Mouse (Mus musculus) gastrocnemius, postnatal 25 days (tissue): ENCODE measurements around the gene Tead3. TPM values are rescaled to one million over a fixed set of nuclear protein-coding genes. Genes with fewer than 3 reads are reported as not detected.
"Not testable (repeated sequence)": the region's sequence is repeated elsewhere in the genome, so short reads cannot be mapped to it uniquely, and the experiment has no call there.

Source experiments
- DNase-seq: peaks from one replicate; pipeline ENCODE4 v3.0.0; 2022
- total RNA-seq, 2 experiments: library from RNA; stranded (reverse); gene quantifications; 1 replicate in 1 of 2; 2 replicates in 1 of 2; pipeline ENCODE4 v1.2.3; 2021

Gene Tead3
- total RNA-seq, 2 experiments from 2014 or later, result 6.9 to 8.8 TPM

DNA sequence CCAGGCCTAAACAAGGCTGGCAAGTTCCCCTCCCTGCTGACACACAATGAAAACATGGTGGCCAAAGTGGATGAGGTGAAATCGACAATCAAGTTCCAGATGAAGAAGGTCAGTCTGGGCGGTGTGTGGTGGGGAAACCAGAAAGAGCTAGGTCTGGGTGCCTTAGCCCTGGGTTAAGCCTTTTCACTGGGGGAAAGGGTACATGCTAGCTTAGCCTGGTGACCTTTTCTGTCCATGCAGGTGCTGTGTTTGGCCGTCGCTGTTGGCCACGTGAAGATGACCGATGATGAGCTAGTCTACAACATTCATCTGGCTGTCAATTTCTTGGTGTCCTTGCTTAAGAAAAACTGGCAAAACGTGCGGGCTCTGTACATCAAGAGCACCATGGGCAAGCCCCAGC lies 20.0 kb downstream of the Tead3 start:
- DNase-seq, result not testable (repeated sequence)

DNA sequence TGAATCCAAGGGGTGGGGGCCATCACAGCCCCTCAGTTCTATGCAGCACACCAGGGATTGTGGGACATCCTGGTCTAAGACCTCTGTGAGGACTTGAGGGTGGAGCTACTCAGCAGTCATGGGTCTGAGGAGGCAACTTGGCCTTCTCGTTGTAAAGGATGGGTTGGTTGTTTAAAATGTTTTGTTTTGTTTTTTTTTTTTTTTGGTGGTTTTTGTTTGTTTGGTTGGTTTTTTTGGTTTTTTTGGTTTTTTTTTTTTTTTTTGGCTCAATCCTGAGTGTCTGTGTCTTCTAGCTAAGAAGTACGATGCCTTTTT lies 20.4 kb downstream of the Tead3 start:
- DNase-seq, result no peak

DNA sequence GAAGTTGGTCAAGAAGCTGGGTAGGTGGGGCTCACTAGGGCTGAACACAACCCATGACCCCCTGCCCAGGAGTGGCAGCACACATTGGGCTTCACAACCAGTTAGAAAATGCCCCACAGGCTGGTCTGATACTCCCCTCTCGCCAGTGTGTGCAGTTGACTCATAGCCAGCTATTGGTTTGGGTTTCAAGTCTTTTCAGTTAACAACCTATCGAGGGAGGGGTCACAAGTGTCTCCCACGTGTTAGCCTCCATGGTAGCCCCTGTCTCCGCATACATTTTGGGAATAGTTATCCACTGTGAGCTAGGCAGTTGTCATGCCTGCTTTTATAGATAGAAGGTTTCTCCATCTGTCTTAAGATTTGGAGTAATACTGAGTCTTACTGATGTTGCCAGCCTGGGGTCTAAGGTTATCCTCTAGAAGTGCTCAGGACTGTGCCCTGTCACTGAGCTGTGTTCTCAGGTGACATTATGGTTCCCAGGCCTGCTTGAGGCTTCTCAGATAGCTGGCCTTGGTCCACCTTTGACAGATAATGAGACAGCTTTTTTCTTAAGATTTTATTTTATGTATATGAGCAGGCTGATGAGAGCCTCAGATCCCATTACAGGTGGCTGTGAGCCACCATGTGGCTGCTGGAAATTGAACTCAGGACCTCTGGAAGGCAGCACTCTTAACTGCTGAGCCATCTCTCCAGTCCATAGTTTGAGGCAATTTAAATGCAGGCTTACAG lies 20.9 kb downstream of the Tead3 start:
- DNase-seq, result no peak

DNA sequence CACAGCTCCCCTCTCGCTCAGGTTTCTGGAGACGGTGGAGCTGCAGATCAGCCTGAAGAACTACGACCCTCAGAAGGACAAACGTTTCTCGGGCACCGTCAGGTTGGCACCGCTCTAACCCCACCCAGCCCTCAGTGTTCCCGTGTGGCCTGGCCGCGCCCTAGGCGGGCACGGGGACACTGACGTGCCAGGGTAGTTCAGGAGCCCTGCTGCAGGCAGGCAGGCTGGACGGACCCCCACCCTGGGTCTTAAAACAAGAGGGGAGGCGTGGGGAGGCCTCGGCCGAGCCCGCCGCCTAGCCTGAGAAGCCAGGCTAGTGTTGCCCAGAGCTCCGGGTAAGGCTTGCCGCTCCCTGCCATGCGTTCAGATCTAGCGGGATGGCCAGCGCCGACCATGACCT lies 21.7 kb downstream of the Tead3 start:
- no peak for DNase-seq

DNA sequence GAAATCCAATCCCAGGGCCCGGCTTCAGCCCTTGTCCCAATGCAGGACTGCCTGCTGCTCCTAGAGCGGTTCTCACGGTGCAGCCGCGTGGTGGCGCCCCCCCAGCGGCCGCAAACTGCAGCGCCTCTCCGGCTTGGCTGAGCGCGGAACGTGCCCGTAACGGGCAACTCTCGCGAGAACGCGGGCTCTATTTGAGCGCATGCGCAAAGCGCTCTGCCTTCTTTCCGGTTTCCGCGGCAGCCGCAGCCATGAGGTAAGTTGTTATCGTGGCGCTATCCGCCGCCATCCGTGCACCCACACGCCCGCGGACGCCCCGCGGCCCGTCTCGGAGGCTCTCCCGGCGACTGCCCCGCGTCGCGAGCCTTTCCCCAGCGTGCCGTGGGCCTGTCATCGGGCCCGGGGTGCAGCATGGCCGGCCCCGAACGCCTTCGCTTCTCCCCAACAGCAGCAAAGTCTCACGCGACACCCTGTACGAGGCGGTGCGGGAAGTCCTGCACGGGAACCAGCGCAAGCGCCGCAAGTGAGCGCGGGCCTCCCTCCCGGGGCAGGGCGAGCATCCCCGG lies 22.2 kb downstream of the Tead3 start, which contains the start of gene Rpl10a:
TSS of gene Rpl10a (plus strand) at position 106 of the 563 bp plus-strand sequence.
- DNase-seq, result peak; percentile 94

DNA sequence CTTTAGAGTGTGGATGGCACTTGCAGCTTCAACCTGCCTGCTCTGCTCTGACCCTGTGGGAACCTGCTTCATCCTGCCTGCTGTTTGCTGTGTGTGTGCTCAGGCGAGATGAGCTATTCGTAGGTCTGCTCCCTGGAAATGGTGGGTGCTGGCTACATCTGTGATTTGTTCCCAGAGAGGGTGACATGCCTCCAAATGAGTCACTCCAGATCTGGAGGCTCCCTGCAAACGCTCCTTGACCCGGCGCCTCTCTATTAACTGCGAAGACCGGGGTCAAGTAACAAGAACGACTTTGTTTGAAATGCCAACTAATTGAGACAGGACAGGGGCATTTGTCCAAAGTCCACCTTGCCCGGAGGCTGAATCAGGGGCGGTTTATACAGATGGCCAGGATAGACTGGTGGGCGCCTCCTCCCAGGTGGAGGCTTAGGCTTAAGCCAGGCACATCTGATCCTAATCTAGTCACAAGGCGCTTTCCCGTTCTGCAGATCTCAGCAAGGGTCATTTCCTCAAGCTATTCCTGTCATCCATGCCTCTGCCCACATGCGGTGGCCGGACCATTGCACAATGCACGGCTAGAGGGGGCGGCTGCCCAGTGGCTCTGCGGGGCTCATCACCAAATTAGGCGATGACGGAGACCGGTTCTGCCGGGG lies 22.8 kb downstream of the Tead3 start:
- no peak for DNase-seq

DNA sequence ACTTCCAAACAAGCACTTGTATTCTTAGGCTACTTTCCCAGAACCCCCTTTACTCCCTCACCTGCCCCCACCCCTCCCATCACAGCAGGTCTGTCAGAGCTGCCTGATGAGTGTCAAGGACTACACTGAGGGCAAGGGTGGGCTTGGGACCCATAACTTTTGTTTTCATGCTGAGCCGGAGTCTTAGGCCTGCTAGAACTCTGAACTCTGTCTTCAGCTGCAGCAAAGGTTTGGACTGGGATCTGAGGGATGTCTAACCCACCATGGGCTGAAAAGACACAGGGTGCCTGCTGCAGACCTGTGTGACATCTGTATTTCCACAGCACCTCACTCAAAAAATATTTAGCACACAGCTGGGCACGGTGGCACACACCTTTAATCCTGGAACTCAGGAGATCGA lies 23.7 kb downstream of the Tead3 start:
- DNase-seq, result no peak

DNA sequence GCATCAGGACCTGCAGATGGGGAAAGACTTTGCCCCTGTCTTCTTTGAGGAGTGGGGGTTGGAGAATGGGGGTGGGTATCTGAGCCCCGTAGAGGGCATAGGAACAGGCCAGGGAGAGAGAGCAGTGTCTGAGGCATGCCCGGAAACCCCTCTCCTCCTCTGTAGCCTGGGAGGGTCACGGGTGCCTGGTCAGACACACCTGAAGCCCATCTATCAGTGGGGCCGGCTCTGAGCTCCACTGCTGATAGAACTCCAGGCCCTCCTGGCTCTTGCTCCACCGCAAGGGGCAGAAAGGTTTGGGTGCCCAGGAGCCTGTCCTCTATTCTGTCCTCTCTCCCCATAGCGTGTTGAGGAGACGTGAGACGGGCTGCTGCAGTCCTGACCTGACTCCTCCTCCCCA lies 24.9 kb downstream of the Tead3 start:
- no peak for DNase-seq

DNA sequence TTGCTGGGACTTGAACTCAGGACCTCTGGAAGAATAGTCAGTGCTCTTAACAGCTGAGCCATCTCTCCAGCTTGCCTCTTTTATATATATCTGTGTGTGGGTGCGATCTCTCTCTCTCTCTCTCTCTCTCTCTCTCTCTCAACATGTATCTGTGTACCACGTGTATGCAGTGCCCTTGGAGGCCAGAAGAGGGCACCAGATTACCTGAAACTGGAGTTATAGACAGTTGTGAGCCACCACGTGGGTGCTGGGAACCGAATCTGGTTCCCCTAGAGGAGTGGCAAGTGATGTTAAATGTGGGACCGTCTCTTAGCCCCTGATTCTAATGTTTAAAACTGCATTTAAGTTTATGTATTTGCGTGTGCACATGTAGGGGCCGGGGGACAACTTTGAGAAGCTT lies 26.2 kb downstream of the Tead3 start:
- DNase-seq, result not testable (repeated sequence)

DNA sequence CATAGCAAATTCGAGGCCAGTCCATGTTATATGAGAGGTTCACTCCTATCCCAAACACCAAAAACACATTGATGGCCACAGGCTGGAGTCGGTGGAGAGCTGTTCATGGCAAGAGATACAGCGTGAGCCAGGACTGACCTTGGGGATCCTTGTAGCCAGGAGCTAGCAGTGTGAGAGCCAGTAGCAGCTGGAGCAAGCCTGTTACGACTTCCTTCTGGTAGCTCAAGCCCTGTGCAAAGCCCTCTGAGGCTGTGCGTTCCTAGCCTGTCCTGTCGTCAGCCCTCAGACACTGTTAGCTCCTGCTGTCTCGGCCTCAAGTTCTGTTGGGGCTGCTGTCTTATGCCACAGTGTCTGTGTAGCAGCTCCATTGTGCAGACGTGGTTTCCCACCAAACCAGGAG lies 26.8 kb downstream of the Tead3 start:
- no peak for DNase-seq

DNA sequence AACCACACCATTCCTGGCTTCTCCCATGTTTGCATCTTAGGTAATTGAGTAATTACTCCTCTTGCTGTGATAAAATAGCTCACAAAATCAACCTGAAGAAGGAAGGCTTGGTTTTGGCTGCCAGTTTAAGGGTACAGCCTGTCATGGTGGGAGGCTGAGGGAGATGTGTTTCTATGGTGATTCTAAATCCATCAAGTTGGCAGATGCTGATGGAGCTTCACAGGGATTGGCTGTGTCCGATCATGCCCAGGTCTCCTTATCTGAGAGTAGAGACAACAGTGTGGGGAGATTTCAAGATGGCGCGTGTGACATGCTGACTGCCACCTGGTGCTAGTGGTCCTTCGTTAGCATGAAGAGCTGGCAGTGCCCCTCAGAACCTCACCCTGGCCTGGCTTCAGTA lies 28.9 kb downstream of the Tead3 start:
- no peak for DNase-seq

DNA sequence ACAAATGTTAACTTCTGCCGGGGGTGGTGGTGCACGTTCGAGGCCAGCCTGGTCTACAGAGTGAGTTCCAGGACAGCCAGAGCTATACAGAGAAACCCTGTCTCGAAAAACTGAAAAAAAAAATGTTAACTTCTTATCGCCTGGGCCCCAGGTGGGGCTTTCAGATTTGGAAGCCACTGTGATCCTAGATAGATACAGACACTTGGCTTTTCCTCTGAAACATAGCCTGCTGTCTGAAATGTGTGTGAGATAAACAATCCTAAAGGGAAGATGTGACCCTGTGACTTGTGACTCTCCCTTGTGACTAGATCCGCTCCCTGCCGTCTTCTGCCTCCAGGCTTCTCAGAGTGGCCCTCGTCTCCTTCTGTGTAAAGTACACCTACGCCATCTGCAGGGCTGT lies 32.9 kb downstream of the Tead3 start:
- DNase-seq, result no peak

DNA sequence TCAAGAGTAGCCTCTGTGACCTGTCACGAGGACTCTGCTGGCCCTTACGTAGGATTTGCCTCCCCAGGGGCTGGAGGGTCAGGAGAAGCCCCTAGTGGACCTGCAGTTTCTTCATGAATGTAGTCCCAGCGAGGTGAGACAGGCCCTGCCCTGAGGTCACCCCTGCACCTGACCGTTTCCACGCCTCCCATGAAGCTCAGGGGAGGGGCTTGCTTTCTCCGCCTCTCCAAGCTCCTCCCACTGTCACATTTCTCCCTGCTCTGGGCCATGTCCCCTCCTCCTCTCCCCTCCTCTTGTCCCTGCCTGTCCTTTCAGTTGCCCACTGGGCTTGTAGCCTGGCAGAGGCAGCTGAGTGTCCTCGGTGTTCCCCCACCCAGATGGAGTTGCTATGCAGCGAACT lies 33.5 kb downstream of the Tead3 start:
- no peak for DNase-seq

DNA sequence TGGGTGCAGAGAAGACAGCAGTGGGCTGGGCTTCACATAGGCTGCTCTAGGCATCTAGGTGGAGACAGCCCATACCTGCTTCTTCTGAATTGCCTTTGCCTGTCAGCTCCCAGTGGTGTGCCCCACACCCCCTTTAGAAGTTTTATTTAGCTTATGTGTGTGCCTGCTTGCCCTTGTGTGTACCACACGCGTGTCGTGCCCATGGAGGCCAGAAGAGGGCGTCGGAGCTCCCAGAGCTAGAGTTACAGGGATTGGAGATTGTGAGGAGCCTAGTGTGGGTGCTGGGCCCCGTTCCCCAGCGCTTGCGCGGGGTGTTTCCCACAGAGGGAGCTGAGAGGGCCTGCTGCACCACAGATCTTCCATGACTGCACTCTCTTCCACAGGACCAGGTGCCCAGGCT lies 34.1 kb downstream of the Tead3 start:
- no peak for DNase-seq

DNA sequence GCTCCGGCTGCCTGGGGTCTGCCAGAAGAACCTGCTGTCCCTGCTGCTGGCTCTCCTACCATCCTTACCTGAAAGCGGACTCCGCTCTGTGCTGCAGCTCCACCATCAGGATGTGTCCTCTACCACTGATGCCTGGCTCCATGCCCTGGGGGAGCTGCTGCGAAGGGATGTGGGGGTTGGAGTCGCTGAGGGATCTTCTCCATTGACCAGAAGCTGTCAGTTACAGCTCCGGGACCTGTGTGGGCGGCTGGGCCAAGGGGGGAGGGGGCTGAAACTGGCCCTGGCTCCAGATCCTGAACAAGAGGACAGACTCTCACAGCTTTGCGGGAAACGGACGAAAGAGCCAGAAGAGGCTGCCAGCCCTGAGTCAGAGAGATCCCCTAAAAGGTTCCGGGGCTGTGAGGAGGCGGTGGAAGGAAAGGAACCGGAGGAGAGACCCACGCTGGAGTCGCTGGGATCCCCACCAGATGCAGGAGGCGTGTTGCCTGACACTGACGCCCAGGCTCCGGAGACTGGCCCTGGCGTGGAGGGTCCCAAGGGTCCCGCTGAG lies 34.9 kb downstream of the Tead3 start:
- DNase-seq, result no peak

DNA sequence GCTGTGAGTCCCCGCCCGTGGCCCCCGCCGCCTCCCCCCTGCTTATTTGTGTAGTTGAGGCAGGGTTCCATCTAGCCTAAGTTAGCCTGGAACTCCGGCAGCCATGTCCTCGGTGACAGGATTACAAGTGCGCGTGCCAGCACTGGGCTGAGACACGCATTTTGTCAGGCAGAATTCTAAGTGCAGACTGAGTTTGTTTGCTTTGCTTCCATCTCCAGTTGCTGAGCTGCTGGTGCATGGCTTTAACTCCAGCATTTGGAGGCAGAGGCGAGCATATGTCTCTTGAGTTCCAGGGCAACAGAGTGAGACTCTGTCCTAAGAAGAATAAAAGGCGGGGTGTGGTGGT lies 36.8 kb downstream of the Tead3 start:
- DNase-seq, result no peak

DNA sequence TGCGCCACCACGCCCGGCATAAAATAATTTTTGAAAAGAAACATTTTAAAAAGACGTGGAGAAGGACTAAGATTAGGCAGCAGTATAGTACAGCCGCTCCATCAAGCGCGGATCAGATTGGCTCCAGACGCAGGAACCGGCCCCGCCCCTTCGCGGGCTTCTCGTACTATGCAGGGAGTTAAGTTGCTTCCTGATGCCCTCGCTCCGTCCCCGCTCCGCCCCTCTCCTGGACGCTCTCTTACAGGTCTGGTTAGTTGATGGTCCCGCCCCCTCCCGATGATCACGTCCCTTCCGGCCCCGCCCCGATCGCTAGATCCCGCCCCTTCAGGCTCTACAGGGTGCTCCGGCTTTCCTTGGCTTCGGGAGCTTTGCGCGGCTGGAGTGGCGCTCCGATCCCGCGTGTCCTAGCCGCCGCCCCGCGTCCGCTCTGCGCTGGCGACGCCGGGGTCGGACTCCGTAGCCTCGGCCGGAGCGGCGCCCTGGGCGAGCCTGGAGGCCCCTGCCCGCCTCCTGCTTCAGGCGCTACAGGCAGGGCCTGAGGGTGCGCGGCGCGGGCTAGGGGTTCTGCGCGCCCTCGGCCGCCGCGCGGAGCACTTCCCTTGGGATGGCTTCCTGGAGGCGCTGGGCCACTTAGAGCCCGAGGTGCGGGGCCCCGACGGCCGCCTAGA lies 37.3 kb downstream of the Tead3 start, which contains the start of gene Fance:
TSS of gene Fance (plus strand) at position 308 of the 668 bp plus-strand sequence.
- DNase-seq, result peak; percentile 97

DNA sequence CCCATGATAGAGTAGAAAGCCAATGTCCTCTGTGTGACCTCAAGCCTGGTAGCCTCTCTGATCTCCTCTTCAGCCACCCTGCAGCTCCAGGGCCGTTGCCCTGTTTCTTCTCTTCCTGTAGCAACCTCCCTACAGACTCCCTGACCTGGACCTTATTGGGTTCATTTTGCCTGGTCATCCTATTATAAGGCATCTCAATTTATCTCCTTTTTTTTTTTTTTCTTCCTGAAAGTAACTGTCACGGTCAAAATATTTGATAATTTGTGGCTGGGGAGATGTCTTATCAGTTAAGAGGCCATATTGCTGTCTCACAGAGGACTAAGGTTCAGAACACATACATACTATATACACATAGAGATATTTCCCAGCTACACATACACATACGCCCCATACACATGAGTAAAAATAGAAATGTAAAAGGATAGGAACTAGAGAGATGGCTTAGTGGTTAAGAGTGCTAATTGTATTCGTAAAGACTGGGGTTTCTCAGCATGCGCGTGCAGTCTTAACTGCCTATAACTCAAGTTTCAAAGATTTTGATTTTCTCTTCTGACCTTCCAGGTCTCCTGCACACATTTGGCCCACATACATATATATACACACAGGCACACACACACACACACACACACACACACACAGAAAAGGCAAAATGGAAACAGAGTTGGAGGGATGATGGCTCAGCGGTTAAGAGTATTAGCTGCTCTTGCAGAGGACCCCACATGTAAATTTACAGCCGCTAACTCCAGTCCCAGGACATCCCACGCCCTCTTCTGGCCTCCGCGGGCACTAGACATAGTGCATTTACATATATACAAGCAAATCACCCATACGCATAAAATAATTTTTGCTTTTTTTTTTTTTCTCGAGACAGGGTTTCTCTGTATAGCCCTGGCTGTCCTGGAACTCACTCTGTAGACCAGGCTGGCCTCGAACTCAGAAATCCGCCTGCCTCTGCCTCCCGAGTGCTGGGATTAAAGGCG lies 38.1 kb downstream of the Tead3 start:
- DNase-seq, result no peak

DNA sequence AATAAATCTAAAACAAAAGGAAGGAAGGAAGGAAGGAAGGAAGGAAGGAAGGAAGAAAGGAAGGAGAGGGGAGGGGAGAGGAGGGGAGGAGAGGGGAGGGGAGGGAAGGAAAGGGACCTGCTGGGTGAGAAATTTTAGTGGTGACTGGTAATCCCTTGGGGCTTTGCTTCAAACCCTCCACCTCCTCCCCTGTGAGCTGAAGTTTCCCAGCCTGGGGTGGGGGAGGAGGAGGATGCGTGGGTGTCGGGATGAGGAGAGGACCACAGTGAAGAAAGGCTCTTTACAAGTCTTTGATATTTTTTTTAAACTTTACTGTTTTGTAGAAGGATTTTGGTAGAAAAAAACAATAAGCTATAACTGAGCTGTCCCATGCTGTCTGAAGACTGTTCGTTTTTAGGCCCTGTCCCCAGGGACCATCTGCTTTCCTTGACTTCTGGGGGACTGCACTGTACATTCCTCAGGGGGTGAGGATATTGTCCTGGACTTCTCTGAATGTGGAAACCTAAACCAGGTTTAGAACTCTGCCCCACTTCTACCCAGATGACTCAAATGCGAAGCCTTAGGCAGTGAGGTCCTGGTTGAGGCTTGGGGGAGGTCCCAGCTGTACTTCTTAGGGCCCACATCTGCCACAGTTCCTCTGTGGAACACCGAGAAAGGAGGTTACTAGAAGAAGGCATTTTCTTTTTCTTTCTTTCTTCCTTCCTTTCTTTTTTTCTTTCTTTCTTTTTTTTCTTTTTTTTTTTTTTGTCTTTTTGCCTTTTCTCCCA lies 39.1 kb downstream of the Tead3 start:
- no peak for DNase-seq

DNA sequence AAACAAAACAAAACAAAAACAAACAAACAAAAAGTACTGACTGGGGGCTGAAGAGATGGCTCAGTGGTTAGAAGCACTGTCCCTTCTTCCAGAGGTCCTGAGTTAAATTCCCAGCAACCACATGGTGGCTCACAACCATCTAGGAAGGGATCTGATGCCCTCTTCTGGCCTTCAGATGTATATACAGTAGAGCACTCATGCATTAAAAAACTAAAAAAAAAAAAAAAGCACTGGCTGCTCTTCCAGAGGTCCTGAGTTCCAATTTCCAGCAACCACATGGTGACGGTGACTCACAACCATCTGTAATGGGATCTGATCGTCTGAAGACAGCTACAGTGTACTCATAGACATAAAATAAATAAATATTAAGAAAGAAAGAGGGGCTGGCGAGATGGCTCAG lies 39.8 kb downstream of the Tead3 start:
- no peak for DNase-seq
